Mouse (Mus musculus) intestine, embryonic 16.5 days (tissue): Measurements from ENCODE around the gene Slc9c1. TPM values are rescaled to one million over a fixed set of nuclear protein-coding genes. Genes with fewer than 3 reads are reported as not detected.

Experiments
- ATAC-seq: fragments of 200-750 bp; cut with Nextera tagmentation; 2 replicates; pipeline ENCODE4 v1.8.0; 2017; ENCODE audit warnings: moderate TSS enrichment, moderate library complexity
- H3K27ac ChIP-seq: fragments of 300-500 bp; sonication (generic); 2 replicates; pipeline ENCODE4 v1.5.1; 2014; ENCODE audit warnings: mild to moderate bottlenecking, low read length
- H3K27me3 ChIP-seq: fragments of 300-500 bp; sonication (generic); replicated peaks from 2 replicates; pipeline ENCODE4 v1.6.1; 2014; ENCODE audit warnings: low read length, control low read depth, mixed read lengths; ENCODE audit not compliant: control insufficient read depth, insufficient read depth
- H3K36me3 ChIP-seq: fragments of 300-500 bp; sonication (generic); 2 replicates; pipeline ENCODE4 v1.6.1; 2014; ENCODE audit warnings: low read length, control low read depth; ENCODE audit not compliant: control insufficient read depth, insufficient read depth
- H3K4me1 ChIP-seq: fragments of 300-500 bp; sonication (generic); 2 replicates; pipeline ENCODE4 v1.6.1; 2014; ENCODE audit warnings: low read length, control low read depth, mixed read lengths; ENCODE audit not compliant: control insufficient read depth, insufficient read depth
- H3K4me2 ChIP-seq: fragments of 300-500 bp; sonication (generic); 2 replicates; pipeline ENCODE4 v1.6.1; 2014; ENCODE audit warnings: low read depth, low read length, control low read depth
- H3K4me3 ChIP-seq: fragments of 300-500 bp; sonication (generic); 2 replicates; pipeline ENCODE4 v1.5.1; 2014; ENCODE audit warnings: mild to moderate bottlenecking, low read length
- H3K9ac ChIP-seq: fragments of 300-500 bp; sonication (generic); 2 replicates; pipeline ENCODE4 v1.6.1; 2014; ENCODE audit warnings: low read depth, low read length
- H3K9me3 ChIP-seq: fragments of 300-500 bp; sonication (generic); 2 replicates; pipeline ENCODE4 v1.6.1; 2016; ENCODE audit warnings: low read length, control low read depth; ENCODE audit not compliant: control insufficient read depth
- WGBS: fragments of 180-500 bp; shearing (Covaris S2); extraction: QIAGEN DNeasy Blood & Tissue Kit; methylation state at CpG from one replicate; pipeline ENCODE4 v1.1.7; 2014; 5-methylcytosine and 5-hydroxymethylcytosine counted together
- polyA plus RNA-seq: library from polyadenylated mRNA; unstranded; fragments of >200 nt; fragmentation: Nextera tagmentation; extraction: Ambion mirVana; gene quantifications from 2 replicates; pipeline ENCODE4 v1.2.1, GENCODE M21; 2015

Gene Slc9c1
- polyA plus RNA-seq, 1 experiment from 2014 or later, result not detected

GRCm38 (mm10) chr16:45615944-45616343, 80.8 kb downstream of the Slc9c1 start:
- H3K4me2 ChIP-seq, result no peak overlapping the region
- H3K36me3 ChIP-seq, result no peaks in the 10 kb centered on the region
- H3K9ac ChIP-seq, result no peak overlapping the region
- no peak for ATAC-seq
- no peak overlapping the region for H3K4me3 ChIP-seq
- H3K4me1 ChIP-seq, result no peaks in the 10 kb centered on the region
- WGBS, result 88% methylated on average over 1 of the region's 1 CpGs
- no peaks in the 10 kb centered on the region for H3K27me3 ChIP-seq
- H3K27ac ChIP-seq, result no peak overlapping the region
- no peaks in the 10 kb centered on the region for H3K9me3 ChIP-seq

GRCm38 (mm10) chr16:45619751-45620375, 84.8 kb downstream of the Slc9c1 start:
- H3K27me3 ChIP-seq, result no peaks in the 10 kb centered on the region
- no peak overlapping the region for H3K4me3 ChIP-seq
- H3K4me1 ChIP-seq, result no peaks in the 10 kb centered on the region
- H3K9ac ChIP-seq, result no peak overlapping the region
- H3K36me3 ChIP-seq, result no peaks in the 10 kb centered on the region
- WGBS, result 62% methylated on average over 8 of the region's 8 CpGs
- no peak for ATAC-seq
- H3K27ac ChIP-seq, result no peak overlapping the region
- H3K4me2 ChIP-seq, result no peak overlapping the region
- no peaks in the 10 kb centered on the region for H3K9me3 ChIP-seq

GRCm38 (mm10) chr16:45623230-45623629, 88.1 kb downstream of the Slc9c1 start:
- Histone ChIP-seq H3K9me3 (no peaks in the 10 kb centered on the region), H3K4me2 (no peak overlapping the region), H3K27ac (no peak overlapping the region), H3K36me3 (no peaks in the 10 kb centered on the region), H3K4me3 (no peak overlapping the region), H3K9ac (no peak overlapping the region), H3K27me3 (no peaks in the 10 kb centered on the region), H3K4me1 (no peaks in the 10 kb centered on the region)
- 88% methylated on average over 4 of the region's 4 CpGs for WGBS
- no peak for ATAC-seq

GRCm38 (mm10) chr16:45624791-45625190, 89.7 kb downstream of the Slc9c1 start:
- Histone ChIP-seq H3K27me3 (no peaks in the 10 kb centered on the region), H3K36me3 (no peaks in the 10 kb centered on the region), H3K27ac (no peak overlapping the region), H3K4me1 (no peaks in the 10 kb centered on the region), H3K4me3 (no peak overlapping the region), H3K9ac (no peak overlapping the region), H3K4me2 (no peak overlapping the region), H3K9me3 (no peaks in the 10 kb centered on the region)
- no peak for ATAC-seq
- 83% methylated on average over 2 of the region's 2 CpGs for WGBS

- no peak overlapping the region for H3K9ac ChIP-seq
- H3K4me1 ChIP-seq, result no peaks in the 10 kb centered on the region
- H3K9me3 ChIP-seq, result no peaks in the 10 kb centered on the region
- H3K36me3 ChIP-seq, result no peaks in the 10 kb centered on the region
- H3K27ac ChIP-seq, result no peak overlapping the region
- WGBS, result 81% methylated on average over 2 of the region's 2 CpGs
- no peak overlapping the region for H3K4me2 ChIP-seq
- no peak for ATAC-seq
- H3K27me3 ChIP-seq, result no peaks in the 10 kb centered on the region
- no peak overlapping the region for H3K4me3 ChIP-seq
Measured at GRCm38 (mm10) chr16:45625342-45625741, 90.2 kb downstream of the Slc9c1 start.

GRCm38 (mm10) chr16:45629497-45630105, 94.5 kb downstream of the Slc9c1 start:
- no peaks in the 10 kb centered on the region for H3K9me3 ChIP-seq
- WGBS, result 77% methylated on average over 8 of the region's 8 CpGs
- no peak overlapping the region for H3K9ac ChIP-seq
- no peak overlapping the region for H3K4me2 ChIP-seq
- no peak overlapping the region for H3K4me3 ChIP-seq
- H3K27ac ChIP-seq, result no peak overlapping the region
- no peak for ATAC-seq
- no peaks in the 10 kb centered on the region for H3K36me3 ChIP-seq
- no peaks in the 10 kb centered on the region for H3K27me3 ChIP-seq
- no peaks in the 10 kb centered on the region for H3K4me1 ChIP-seq

GRCm38 (mm10) chr16:45630347-45630960, 95.3 kb downstream of the Slc9c1 start:
- H3K9ac ChIP-seq, result no peak overlapping the region
- H3K9me3 ChIP-seq, result no peaks in the 10 kb centered on the region
- peak; percentile 55; the same call in 1 of the 2 replicates for ATAC-seq
- WGBS, result 47% methylated on average over 5 of the region's 5 CpGs
- no peak overlapping the region for H3K27ac ChIP-seq
- no peak overlapping the region for H3K4me2 ChIP-seq
- no peak overlapping the region for H3K4me3 ChIP-seq
- H3K27me3 ChIP-seq, result no peaks in the 10 kb centered on the region
- no peaks in the 10 kb centered on the region for H3K36me3 ChIP-seq
- H3K4me1 ChIP-seq, result no peaks in the 10 kb centered on the region

- WGBS, result 67% methylated on average over 4 of the region's 4 CpGs
- H3K27ac ChIP-seq, result no peak overlapping the region
- H3K4me3 ChIP-seq, result no peak overlapping the region
- no peaks in the 10 kb centered on the region for H3K27me3 ChIP-seq
- H3K36me3 ChIP-seq, result no peaks in the 10 kb centered on the region
- no peak overlapping the region for H3K9ac ChIP-seq
- no peak overlapping the region for H3K4me2 ChIP-seq
- no peaks in the 10 kb centered on the region for H3K9me3 ChIP-seq
- ATAC-seq, result no peak
- no peaks in the 10 kb centered on the region for H3K4me1 ChIP-seq
Measured at GRCm38 (mm10) chr16:45632420-45632819, 97.3 kb downstream of the Slc9c1 start.

- Histone ChIP-seq H3K9me3 (no peaks in the 10 kb centered on the region), H3K4me2 (no peak overlapping the region), H3K4me1 (no peaks in the 10 kb centered on the region), H3K27ac (no peak overlapping the region), H3K27me3 (no peaks in the 10 kb centered on the region), H3K36me3 (no peaks in the 10 kb centered on the region), H3K4me3 (no peak overlapping the region), H3K9ac (no peak overlapping the region)
- no peak for ATAC-seq
- WGBS, result 89% methylated on average over 2 of the region's 2 CpGs
Measured at GRCm38 (mm10) chr16:45635826-45636225, 100.7 kb downstream of the Slc9c1 start.
